Mouse (Mus musculus) ovary, postnatal 14 days (tissue): ENCODE measurements at regions not wholly inside any gene's neighbourhood (a gene's known extent, or its start where the extent isn't known, plus 50 kb on each side); places are given as distances from the start of the nearest gene placed in this dataset.

Source experiments
- DNase-seq: peaks from one replicate; pipeline ENCODE4 v3.0.0; 2022; ENCODE audit warnings: low spot score

DNA sequence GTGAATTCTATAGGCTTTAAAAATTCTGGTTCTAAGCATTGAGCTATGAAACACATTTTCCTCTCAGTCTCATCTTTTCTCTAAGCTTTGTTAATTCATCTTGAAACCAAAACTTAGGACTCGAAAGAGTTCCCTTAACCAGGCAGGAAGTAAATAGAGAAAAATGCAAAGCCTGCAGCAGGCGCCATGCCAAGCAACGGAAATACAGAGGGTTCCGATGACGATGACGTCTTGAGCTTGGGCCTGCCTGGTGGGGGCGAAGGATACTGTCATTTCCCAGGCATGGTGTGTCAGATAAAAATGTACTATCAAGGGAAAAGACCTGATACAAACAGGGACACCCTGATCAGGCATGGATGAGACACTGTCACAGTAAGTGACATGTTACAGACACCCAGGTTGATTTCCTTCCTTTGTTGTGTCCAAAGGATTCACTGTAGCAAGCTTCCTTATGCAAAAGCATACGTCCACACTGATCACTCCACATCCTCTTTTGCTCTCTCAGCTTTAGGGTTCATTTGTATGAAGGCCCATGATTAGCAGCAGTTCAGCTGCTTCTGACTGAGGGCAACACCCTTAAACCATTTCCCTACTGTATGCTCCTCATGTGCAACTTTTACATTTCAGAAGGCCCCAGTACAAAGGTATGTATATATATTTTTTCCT is 135.0 kb downstream of the Cemip2 start:
- no peak for DNase-seq

DNA sequence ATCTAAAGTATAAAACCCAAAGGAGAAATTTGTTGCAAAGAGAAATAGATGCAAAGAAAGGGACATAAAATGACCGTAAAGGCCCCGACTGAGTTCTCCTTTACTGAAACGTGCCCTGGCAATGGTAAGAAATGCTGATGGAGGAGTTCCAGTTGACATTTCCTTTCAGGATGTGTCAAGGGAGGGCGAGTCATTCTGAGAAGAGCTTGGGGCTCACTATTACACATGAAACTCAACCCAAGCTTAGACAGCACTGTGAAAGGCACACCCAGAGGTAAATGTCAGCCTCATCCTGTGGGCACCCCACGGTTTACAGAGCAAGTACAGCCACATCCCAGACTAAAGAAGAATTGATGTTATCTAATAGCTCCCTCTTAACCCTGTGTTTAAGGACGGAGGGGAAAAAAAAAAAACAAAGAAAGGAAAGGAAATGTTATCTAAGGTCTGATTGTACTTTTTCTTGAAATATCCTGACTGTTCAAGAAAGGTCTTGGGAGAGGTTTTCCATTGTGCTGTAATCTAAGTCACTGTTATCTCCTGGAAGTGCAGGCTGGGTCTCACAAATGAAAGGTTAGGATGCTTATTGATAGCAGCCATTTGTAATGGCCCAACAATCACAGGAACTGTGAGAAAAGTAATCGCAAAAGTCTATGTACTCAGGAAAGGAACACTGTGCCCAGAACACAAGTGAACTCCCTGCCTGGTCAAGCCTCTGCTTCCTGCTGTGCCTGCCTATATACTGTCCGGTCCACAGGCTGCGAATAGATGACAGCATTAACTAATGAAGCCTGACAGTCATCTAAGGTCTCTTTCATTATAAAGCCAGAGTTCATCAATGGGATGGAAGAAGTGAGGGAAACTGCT is 135.8 kb downstream of the Cemip2 start:
- no peak for DNase-seq

DNA sequence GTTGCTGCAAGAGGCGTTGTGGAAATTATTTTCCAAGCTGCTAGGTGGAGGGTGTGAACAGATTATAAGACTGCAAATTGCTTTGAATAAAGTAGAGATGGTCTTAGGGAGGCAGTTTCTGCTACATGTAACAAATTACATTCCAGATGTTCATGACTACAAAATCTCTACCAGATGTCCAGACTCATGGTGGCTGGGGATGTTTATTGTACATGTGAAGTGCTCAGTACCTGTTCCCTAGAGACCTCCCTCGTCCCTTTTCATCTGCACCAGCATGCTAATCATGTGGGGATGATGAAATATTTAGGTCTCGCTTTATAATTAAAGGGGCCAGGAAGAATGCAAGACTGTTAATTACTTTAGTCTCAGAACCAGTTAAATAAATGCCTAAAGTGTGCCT is 136.5 kb downstream of the Cemip2 start:
- DNase-seq = no peak

DNA sequence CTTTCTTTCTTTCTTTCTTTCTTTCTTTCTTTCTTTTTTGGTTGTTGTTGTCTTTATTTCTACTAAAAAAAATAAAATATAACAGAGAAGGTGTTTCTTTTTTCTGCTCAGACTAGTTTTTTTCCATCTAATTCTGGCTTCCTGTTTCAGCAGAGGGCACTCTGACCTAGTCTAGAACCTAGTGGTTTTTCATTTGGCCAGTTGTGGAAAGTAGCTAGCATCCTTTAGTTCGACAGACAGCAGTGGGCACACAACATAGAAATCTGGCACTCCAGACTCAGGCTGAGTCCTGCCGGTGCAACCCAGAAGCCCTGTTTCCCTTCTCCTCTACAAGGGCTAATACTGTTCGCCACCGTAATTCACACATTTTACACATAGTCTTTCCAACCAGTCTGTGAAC is 140.0 kb downstream of the Cemip2 start:
- no peak for DNase-seq

DNA sequence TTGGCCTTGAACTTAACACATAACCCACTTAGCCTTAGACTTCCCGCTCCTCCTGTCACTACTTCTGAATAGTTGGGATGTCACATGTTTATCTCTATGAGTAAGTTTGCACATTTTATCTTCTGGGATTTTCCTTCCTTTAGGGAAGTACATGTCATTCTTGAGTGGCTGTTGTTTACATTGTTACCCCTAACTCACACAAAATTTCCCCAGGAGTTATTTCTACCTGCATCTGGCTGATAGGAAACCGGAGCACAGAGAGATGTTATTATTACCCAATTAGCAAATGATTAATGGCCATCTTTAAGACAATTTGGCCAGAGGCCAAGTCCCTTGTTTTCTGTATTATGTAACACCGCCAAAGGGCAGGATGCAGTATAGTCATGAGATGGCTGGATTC is 140.9 kb downstream of the Cemip2 start:
- no peak for DNase-seq

DNA sequence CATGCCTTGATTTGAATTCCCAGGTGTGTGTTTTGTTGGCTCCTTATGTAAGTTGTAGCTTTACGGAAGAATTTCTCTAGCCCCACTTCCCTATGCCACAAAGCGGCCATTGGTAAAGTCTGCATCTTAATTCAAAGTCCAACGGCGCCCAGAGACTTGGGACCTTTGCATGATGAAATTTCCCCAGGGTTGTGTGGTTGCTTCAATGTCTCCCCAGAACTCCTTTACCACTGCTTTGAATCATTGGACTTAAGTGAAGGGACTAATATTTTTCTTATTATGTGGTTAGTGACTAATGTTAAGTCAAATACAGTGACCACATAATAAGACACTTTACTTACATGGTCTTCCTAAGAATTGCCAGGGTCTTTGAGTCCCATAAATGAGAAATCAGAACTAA is 162.0 kb downstream of the Cemip2 start:
- DNase-seq = no peak

DNA sequence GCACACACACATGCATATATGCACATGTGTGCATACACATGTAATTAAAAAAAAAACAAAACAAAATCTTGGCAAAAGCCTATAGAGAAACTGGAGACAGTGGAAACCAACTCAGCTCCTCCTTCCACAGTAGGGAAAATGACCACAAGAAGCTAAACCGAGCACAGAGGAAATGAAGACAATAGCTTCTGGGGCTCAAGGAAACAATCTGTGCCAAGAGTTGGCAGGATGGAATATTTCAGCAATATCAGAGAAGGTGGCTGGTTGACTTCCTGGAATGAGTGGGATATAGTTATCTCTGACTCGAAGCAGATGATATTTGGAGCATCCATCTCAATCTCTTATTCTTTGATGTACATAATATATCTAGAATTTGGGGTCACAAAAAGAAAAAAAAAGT is 163.6 kb downstream of the Cemip2 start:
- DNase-seq = no peak

DNA sequence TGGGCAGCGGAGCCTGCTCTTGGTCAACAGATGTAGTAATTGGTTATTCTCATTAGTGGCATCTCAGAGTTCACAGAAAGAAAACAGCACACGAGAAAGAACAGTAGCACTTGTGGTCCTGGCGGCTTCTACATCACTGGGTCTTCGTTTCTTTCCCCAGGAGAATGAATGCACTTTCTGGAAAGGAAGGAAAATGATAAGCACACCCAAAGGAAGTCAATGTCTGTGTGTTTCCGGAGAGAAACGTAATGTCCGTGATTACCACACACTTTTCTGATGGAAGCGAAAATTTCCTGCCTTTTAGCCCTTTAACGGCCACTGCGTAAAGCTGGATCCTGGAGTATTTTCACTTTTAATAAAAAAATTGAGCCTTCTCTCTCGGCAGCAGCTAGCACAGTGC is 164.1 kb downstream of the Cemip2 start:
- no peak for DNase-seq

DNA sequence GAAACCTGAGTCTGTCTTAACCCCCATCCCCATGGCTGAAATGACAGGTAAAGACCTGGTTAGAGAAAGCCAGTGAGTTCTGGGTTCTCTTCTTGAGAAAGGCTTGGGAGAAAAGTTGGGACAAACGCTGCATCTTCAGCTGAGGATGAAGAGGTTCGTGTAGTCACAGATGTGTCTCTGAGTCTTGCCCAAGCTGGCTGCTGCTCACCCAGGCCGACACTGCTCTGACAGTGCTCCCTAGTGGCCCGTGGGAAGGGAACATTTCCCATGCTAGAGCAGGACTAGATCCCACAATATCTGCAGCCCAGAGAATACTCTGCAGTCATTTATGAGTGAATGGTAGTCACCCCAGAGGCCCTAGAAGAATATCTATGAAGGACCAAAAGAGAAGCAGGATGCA is 165.3 kb downstream of the Cemip2 start:
- no peak for DNase-seq

DNA sequence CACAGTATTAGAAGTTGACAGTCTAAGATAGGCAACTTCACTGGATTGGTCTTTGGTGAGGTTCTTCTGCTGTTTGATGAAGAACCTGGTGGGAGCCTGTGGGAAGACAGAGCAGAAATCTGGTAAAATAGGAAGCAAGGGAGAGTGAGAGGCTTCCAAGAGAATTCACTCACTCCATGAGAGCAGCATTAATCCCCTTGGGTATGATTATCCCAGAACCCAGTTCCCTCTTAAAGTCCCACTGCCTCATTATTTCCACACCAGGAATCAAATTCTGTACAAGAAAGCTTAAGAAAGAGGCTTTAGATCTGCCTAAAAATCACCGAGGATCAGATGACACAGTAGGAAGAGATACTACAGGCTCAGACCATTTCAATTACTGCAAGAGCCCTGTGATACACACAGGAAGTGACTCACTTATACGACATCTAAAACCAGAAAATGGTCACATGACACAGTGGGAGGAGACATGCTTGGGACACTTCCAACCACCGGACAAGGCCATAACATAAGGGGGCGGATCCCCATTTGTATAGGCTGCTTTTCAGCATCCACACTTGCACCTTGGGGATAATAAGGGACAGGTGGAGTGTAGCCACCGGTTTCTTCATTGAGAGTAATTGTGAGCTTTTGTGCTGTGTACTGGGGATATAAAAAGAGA is 168.2 kb downstream of the Cemip2 start:
- no peak for DNase-seq

DNA sequence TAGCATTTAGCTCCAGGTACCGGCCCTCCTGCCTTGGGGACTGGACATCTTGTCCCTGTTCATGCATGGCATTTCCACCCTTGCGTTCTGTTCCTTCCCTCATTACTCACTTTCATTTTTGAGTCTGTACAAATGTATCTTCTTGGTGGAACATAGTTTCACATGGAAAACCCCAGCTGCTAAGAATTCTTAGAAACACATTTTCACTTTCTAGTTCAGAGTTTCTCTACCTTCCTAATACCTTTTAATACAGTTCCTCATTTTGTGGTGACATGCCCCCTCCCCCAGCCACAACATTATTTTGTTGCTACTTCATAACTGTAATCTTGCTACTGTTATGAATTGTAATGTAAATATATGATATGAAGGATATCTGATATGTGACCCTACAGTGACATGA is 169.9 kb downstream of the Cemip2 start:
- no peak for DNase-seq

DNA sequence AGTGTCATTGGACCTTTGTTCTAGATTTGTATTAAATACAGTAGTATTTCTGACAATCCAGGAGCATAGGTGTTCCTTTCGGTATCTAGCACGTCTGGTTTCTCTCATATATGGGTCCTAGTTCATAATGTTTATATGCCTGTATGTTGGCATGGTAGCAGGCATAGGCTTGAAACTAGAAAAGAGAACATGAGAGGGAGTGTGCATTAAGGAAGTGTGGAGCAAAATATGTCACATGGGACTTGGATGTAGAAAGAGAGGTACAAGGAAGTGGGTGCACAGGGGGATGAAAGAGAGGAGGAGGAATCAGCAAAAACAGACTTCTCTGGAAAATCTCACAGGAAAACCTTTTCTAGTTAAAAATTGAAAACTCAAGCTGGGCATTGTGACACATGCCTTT is 176.2 kb upstream of the Trpm3 start:
- no peak for DNase-seq

DNA sequence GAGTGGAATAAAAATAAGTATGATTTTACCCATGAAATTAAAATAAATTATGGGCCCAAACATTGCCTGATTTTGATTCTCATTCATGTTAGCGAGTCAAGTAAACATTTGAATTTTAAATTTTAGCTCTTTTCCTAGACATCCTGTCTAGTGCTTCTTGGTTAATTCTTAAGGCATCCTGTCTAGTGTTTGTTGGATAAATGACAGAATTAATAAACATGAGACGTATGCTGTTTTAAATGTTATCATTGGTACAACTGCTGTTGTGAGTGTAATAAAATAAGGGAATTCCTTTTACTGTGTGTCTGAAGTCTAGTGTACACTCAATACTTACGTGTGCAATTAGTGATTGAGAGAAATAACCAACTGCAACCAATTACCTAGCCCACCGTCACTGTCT is 149.0 kb upstream of the Trpm3 start:
- DNase-seq = no peak

DNA sequence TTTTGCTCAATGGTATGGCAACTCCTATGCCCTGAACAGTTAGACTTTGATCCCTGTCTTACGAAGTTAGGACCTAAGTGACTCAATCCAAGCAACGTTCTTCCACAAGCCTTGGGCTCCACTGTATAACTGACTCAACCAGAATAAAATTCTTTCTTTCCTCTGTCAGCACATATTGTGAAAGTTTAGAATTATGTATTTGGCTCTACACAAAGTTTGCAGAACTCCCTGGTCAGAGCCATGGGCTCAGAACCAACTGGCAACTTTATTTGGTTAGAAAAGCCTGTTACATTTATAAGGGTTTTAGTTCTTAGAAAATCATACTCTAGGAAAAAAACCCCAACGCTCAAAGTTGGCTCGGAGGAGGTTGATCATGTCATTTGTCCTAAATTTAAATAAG is 147.9 kb upstream of the Trpm3 start:
- peak; percentile 39 for DNase-seq

DNA sequence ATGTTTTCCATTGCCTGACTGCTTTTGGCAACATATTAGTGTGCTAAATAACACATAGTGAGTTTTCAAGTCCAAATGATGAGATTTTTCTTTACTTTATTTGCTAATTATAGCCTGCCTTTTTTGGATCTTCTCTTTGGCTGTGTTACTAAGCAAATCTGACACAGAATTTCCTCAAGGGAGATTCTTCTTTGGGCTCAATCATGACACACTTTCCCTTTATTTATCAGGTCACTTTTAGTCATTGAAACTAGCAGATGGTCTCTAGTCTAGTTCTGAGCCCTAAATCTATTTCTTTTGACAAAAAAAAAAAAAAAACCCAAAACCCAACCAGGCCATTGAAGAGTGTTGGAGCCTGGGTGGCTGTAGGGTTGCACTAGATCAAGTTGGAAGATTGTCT is 147.4 kb upstream of the Trpm3 start:
- no peak for DNase-seq

DNA sequence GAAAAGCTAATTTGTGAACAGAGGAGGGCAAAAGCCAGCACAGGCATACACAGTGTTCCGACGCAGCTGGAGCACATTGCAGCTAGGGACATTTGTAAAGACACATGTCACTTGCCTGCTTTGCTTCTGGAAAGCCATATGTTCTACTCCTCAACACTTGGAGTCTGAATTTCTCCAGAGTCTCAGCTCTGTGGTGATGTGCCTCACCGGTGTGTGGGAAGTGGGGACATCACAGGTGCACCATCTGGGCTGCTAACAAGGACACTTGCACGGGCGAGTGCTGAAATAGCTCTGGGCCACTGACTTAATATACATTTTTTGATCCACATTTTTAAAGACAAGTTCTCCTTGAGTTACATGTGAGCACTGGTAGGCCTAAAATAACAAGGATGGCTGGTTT is 139.2 kb upstream of the Trpm3 start:
- no peak for DNase-seq

DNA sequence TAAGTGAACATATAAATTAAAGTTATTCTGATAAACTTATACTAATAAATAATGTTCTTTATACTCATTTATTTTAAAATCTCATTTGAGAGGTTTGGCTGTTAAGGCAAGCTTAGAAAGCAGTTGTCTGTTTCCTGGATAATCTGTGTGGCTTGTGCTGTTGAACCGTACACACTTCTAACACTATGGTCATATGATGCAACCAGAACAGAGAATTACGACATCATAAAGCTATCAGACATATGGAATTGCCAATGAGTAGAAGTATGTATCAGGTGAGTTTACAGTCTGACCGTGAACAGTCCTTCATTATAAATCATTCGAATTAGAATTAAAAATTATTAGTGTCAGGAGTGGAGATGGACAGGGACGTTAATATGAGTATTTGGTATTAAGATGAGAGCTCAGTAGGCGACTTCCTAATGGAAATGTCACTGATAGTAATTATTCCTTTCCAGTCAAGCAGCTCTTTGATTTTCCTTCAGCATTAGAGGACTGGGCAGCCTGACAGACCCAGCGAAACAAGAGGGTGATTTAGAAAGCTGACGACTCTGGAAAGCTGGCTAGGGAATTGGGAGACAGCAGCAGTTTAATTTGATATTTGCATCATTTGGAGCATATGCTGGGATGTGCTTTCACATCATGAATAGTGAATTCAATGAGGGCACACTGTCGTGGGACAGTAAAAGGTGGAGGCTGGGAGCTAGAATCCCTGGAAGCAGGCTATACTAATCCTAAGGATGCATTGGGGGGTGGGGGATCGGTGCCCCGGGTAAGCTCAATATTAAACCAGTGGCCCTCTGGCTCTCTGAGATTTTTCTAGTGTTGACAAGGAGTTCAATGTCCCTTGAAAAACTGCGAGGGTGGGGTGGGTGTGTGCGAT is 130.6 kb upstream of the Trpm3 start:
- DNase-seq = no peak

DNA sequence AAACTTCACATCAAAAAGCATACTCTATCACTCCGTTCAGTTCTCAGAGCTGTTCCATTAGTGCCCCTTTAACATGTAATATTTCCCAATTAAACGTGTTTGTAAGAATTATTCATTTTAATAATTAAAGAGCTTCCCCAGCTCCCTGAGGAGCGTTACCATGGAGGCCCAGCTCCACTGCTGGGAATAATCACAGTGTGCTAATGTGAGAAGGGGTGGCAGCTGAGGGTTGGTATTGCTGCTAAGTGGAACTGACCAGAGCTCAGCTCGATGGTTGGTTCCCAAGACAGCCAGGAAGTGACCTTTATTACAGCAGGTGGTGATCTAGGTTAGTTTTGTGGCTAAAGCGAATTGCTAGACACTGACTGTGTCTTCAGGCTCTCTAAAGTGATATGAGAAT is 128.6 kb upstream of the Trpm3 start:
- DNase-seq = no peak

DNA sequence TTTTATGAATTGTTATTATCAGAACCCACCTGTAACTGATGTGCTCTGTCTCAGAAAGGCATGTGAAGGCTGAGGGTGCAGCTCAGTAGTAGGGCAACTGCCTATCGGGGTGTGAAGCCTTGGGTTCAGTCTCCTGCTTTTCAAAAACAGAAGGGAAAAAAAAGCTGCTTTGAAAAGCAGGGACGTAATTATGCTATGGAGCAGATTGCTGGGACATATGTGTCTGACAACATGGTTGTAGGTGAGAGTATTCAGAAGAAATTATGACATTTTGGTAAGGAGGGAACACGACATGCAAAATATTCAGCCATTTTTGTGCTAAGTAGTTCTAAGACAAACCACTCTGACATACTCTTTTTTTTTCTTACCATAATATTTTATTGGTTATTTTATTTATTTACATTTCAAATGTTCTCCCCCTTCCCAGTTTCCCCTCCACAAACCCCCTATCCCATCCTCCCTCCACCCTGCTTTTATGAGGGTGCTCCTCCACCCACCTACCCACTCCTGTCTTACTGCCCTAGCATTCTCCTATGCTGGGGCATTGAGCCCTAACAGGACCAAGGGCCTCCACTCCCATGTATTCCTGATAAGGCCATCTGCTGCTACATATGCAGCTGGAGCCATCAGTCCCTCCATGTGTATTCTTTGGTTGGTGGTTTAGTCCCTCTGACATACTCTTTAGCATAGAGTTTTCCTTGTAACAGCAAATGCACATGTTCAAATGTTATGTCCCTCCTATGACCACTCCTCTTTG is 122.8 kb upstream of the Trpm3 start:
- no peak for DNase-seq

DNA sequence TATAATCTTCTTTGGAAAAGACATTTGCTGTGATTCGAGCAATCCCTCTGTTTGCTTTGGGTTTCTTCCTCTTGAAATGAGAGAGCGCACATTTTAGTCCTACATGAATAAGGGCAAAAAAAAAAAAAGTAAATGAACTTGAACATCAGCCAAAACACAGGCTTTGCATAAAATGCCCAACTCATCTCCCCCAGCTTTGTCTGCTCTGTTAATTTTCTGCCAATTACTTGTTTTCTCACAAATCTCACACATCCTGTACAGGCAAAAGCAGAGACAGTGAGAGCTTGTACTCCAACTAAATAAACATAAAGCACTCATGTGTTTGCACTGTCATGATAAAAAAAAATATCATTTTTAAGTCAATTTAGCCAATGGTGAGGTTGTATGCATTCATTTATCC is 121.4 kb upstream of the Trpm3 start:
- no peak for DNase-seq

DNA sequence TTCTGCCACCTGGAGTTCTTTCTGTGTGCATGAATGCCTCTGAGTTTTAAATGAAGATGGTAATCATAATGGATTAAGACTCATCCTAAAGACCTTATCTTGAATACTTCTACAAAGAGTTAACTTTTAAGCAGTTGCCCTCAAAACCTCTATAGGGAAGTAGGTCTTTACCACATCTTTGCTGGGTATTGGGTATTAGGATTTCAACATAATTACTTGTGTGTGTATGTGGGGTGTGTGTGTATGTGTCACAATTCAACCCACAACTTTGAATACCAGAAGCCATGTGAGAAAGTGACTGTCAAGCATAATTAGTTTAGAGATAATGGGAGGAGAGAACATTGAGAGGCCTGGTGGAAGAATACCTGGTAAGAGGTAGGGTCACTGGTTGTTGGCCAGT is 111.3 kb upstream of the Trpm3 start:
- DNase-seq = no peak

DNA sequence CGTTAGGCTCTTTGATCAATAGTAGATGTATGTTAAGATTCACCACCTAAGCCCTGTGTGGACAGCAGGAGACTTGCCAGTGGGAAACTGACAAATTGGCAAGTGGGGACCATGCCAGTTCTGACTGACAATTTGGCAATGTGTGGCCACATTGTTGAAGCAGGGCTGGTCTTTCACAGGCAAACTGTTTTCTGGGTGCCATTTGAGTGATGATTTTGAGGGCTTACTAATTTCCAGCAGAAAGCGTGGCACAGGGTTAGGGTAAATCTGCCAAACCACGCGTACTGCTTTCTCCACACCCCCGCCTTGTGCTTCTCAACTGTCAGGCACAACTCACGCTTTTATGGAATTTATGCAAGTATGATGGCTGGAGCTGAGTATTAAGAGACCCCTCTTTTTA is 91.2 kb upstream of the Trpm3 start:
- no peak for DNase-seq
